Mouse (Mus musculus) testis, adult 2 months (tissue): ENCODE data around the gene 2300003K06Rik.

Experiments
- CTCF ChIP-seq: fragments of 200-500 bp; IDR thresholded peaks from 2 replicates; pipeline ENCODE4 v1.5.1; 2012; ENCODE audit warnings: low read depth, mild to moderate bottlenecking, inconsistent platforms, low read length, moderate library complexity; ENCODE audit not compliant: control insufficient read depth, insufficient read depth, insufficient replicate concordance
- POLR2A ChIP-seq: fragments of 200-500 bp; IDR thresholded peaks from 2 replicates; pipeline ENCODE4 v1.6.1; 2012; ENCODE audit warnings: low read depth, mild to moderate bottlenecking, inconsistent platforms, low read length, moderate library complexity; ENCODE audit not compliant: control insufficient read depth

DNA sequence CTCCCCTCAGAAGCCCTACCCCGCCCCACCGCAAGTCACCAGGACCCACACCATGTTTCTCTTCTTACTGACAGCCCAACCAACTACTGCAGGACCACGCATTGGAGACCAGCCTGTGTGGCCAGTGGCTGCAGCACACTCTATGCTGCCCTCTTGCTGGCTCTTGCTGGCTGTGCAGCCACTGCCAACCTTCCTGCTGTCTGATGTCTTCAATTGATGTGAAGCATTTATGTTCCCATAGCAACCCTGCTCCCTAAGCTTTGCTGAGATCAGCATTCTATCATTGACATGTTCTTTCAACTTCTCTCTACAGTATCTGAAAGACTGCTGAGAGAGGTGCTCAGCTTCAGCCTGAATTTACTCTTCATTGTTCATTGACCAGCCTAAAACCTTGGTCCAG lies 16.3 kb upstream of the 2300003K06Rik start:
- TF ChIP-seq POLR2A (no peak), CTCF (peak; percentile 46; the same call in 1 of the 2 replicates)
